Mouse (Mus musculus): ENCODE measurements at regions not wholly inside any gene's neighbourhood (a gene's known extent, or its start where the extent isn't known, plus 50 kb on each side); places are given as distances from the start of the nearest gene placed in this dataset.

GRCm38 (mm10) chr2:179086915-179087314 lies 355.3 kb upstream of the Cdh4 start:
- in situ Hi-C loops (cut with MboI; ENCODE audit: low pct_ligation_motif_present, low pct_unique_long_range_greater_than_20kb, low sequenced_read_pairs) = no loop called here

GRCm38 (mm10) chr2:179091480-179091879 lies 350.8 kb upstream of the Cdh4 start:
- H3K4me1 ChIP-seq (ENCODE audit: control insufficient read depth in 1 of 2, insufficient read depth in 2 of 2) = no peaks in the 10 kb centered on the region
- no peak overlapping the region for H3K9ac ChIP-seq (ENCODE audit: insufficient read depth, low read depth)
- no peaks in the 10 kb centered on the region for H3K79me2 ChIP-seq (replicated peaks; ENCODE audit: control insufficient read depth, extremely low read depth, insufficient read depth, poor library complexity, severe bottlenecking)
- in situ Hi-C loops (cut with MboI; ENCODE audit: low pct_ligation_motif_present, low pct_unique_long_range_greater_than_20kb, low sequenced_read_pairs) = no loop called here
- TF ChIP-seq MXI1 (IDR thresholded peaks at IDR 0.05; ENCODE audit: low read depth, low read length) (no peak), POLR2AphosphoS2 (IDR thresholded peaks at IDR 0.05; ENCODE audit: low read depth, low read length) (no peak), NRF1 (IDR thresholded peaks at IDR 0.05; ENCODE audit: low read depth, low read length) (no peak), NELFE (IDR thresholded peaks at IDR 0.05; ENCODE audit: low read depth, low read length) (no peak), BHLHE40 (IDR thresholded peaks at IDR 0.05; ENCODE audit: low read depth, low read length) (no peak), JUN (IDR thresholded peaks at IDR 0.05; ENCODE audit: insufficient read depth, low read depth, low read length) (no peak), SMC3 (IDR thresholded peaks at IDR 0.05; ENCODE audit: low read depth, low read length) (no peak), ZNF384 (IDR thresholded peaks at IDR 0.05; ENCODE audit: low read depth, low read length) (no peak), JUND (conservative IDR thresholded peaks at IDR 0.05; ENCODE audit: low read depth, low read length) (no peak), CHD1 (IDR thresholded peaks at IDR 0.05; ENCODE audit: low read depth, low read length) (no peak)
- no peak overlapping the region for H3K4me3 ChIP-seq (replicated peaks in 1 of 3; ENCODE audit: low read depth in 2 of 3, low read length in 2 of 3, poor library complexity in 1 of 3)
- H3K9me3 ChIP-seq (replicated peaks; ENCODE audit: low read length) = peaks cover 90% of the 10 kb centered on the region
- H3K27me3 ChIP-seq (replicated peaks) = no peaks in the 10 kb centered on the region
- no peaks in the 10 kb centered on the region for H3K36me3 ChIP-seq (replicated peaks in 1 of 2; ENCODE audit: control insufficient read depth in 1 of 2, insufficient read depth in 1 of 2, low read length in 1 of 2)
- H3K27ac ChIP-seq (ENCODE audit: insufficient read depth, low read depth) = no peak overlapping the region
- DNase-seq (ENCODE audit: extremely low read depth) = no peak
- no peak overlapping the region for H3K4me2 ChIP-seq (ENCODE audit: insufficient read depth, low read depth, poor library complexity, severe bottlenecking)
- dilution Hi-C loops (cut with MboI; ENCODE audit: extremely low pct_ligation_motif_present, extremely low pct_unique_long_range_greater_than_20kb, low sequenced_read_pairs) = no loop called here

More at GRCm38 (mm10) chr2:179086915-179087314, 355.3 kb upstream of the Cdh4 start:
- no peaks in the 10 kb centered on the region for H3K4me1 ChIP-seq (ENCODE audit: control insufficient read depth in 1 of 2, insufficient read depth in 2 of 2)
- no peaks in the 10 kb centered on the region for H3K27me3 ChIP-seq (replicated peaks)
- dilution Hi-C loops (cut with MboI; ENCODE audit: extremely low pct_ligation_motif_present, extremely low pct_unique_long_range_greater_than_20kb, low sequenced_read_pairs) = no loop called here
- no peak overlapping the region for H3K9ac ChIP-seq (ENCODE audit: insufficient read depth, low read depth)
- peaks cover 86% of the 10 kb centered on the region for H3K9me3 ChIP-seq (replicated peaks; ENCODE audit: low read length)
- no peaks in the 10 kb centered on the region for H3K36me3 ChIP-seq (replicated peaks in 1 of 2; ENCODE audit: control insufficient read depth in 1 of 2, insufficient read depth in 1 of 2, low read length in 1 of 2)
- TF ChIP-seq CHD2 (IDR thresholded peaks at IDR 0.05; ENCODE audit: low read length) = no peak
- no peak for TF ChIP-seq HCFC1 (IDR thresholded peaks at IDR 0.05; ENCODE audit: low read depth, low read length)
- no peak for TF ChIP-seq CHD1 (IDR thresholded peaks at IDR 0.05; ENCODE audit: low read depth, low read length)
- no peak for TF ChIP-seq SIN3A (IDR thresholded peaks at IDR 0.05; ENCODE audit: low read length)
- TF ChIP-seq ZMIZ1 (IDR thresholded peaks at IDR 0.05; ENCODE audit: low read depth, low read length) = no peak
- no peak for TF ChIP-seq CTCF (conservative IDR thresholded peaks at IDR 0.05 in 1 of 2, IDR thresholded peaks at IDR 0.05 in 1 of 2; ENCODE audit: low read depth in 2 of 2, low read length in 2 of 2)
- TF ChIP-seq ELF1 (IDR thresholded peaks at IDR 0.05; ENCODE audit: low read depth, low read length) = no peak
- no peak for TF ChIP-seq MXI1 (IDR thresholded peaks at IDR 0.05; ENCODE audit: low read depth, low read length)
- TF ChIP-seq ZC3H11A (IDR thresholded peaks at IDR 0.05; ENCODE audit: low read depth, low read length) = no peak
- TF ChIP-seq ZKSCAN1 (IDR thresholded peaks at IDR 0.05; ENCODE audit: borderline replicate concordance, low read depth, low read length) = no peak
- DNase-seq (ENCODE audit: extremely low read depth) = no peak
- H3K79me2 ChIP-seq (replicated peaks; ENCODE audit: control insufficient read depth, extremely low read depth, insufficient read depth, poor library complexity, severe bottlenecking) = no peaks in the 10 kb centered on the region
- no peak overlapping the region for H3K4me2 ChIP-seq (ENCODE audit: insufficient read depth, low read depth, poor library complexity, severe bottlenecking)
- H3K4me3 ChIP-seq (replicated peaks in 1 of 3; ENCODE audit: low read depth in 2 of 3, low read length in 2 of 3, poor library complexity in 1 of 3) = no peak overlapping the region
- no peak overlapping the region for H3K27ac ChIP-seq (ENCODE audit: insufficient read depth, low read depth)
